Mouse (Mus musculus) stomach, postnatal 0 days (tissue): ENCODE data around the gene Wipi1. TPM values are rescaled to one million over a fixed set of nuclear protein-coding genes. Genes with fewer than 3 reads are reported as not detected.
"Not testable (repeated sequence)": the region's sequence is repeated elsewhere in the genome, so short reads cannot be mapped to it uniquely, and the experiment has no call there.

ENCODE experiments used
- ATAC-seq: fragments of 200-750 bp; cut with Nextera tagmentation; 2 replicates; pipeline ENCODE4 v1.8.0; 2017; ENCODE audit not compliant: low FRiP score, low TSS enrichment
- DNase-seq: peaks from one replicate; pipeline ENCODE4 v3.0.0-alpha.2; 2016; ENCODE audit warnings: low spot score
- H3K27ac ChIP-seq: fragments of 300-500 bp; sonication (generic); replicated peaks from 2 replicates; pipeline ENCODE4 v1.5.1; 2014; ENCODE audit warnings: mild to moderate bottlenecking, control low read depth
- H3K27me3 ChIP-seq: fragments of 300-500 bp; sonication (generic); 2 replicates; pipeline ENCODE4 v1.6.1; 2014; ENCODE audit warnings: low read length; ENCODE audit not compliant: control insufficient read depth, insufficient read depth
- H3K36me3 ChIP-seq: fragments of 300-500 bp; sonication (generic); 2 replicates; pipeline ENCODE4 v1.6.1; 2014; ENCODE audit warnings: low read length, mixed read lengths; ENCODE audit not compliant: control insufficient read depth, insufficient read depth
- H3K4me1 ChIP-seq: fragments of 300-500 bp; sonication (generic); replicated peaks from 2 replicates; pipeline ENCODE4 v1.6.1; 2014; ENCODE audit warnings: antibody characterized with exemption; ENCODE audit not compliant: control insufficient read depth, insufficient read depth
- H3K4me2 ChIP-seq: fragments of 300-500 bp; sonication (generic); replicated peaks from 2 replicates; pipeline ENCODE4 v1.6.1; 2014; ENCODE audit warnings: low read depth, mild to moderate bottlenecking, control low read depth, moderate library complexity
- H3K4me3 ChIP-seq: fragments of 300-500 bp; sonication (generic); 2 replicates; pipeline ENCODE4 v1.5.1; 2014; ENCODE audit warnings: low read depth, low read length, control low read depth
- H3K9ac ChIP-seq: fragments of 300-500 bp; sonication (generic); 2 replicates; pipeline ENCODE4 v1.6.1; 2014; ENCODE audit warnings: mild to moderate bottlenecking, low read length, control low read depth, mixed read lengths
- H3K9me3 ChIP-seq: fragments of 300-500 bp; sonication (generic); 2 replicates; pipeline ENCODE4 v1.6.1; 2016; ENCODE audit warnings: low read length; ENCODE audit not compliant: control insufficient read depth
- CTCF ChIP-seq: IDR thresholded peaks from 2 replicates; pipeline ENCODE4 v1.5.1; 2016; ENCODE audit warnings: antibody characterized with exemption, low read depth, mild to moderate bottlenecking, moderate library complexity
- EP300 ChIP-seq: optimal IDR thresholded peaks from 2 replicates; pipeline ENCODE3; 2016; ENCODE audit warnings: antibody characterized with exemption
- WGBS: fragments of 180-500 bp; shearing (Covaris S2); extraction: QIAGEN DNeasy Blood & Tissue Kit; methylation state at CpG from one replicate; pipeline ENCODE4 v1.1.7; 2014; 5-methylcytosine and 5-hydroxymethylcytosine counted together
- polyA plus RNA-seq: library from polyadenylated mRNA; unstranded; fragments of >200 nt; fragmentation: Nextera tagmentation; extraction: Ambion mirVana; gene quantifications from 2 replicates; pipeline ENCODE4 v1.2.1, GENCODE M21; 2015

Gene Wipi1
- polyA plus RNA-seq, 1 experiment from 2014 or later: 40.5 TPM

GRCm38 (mm10) chr11:109623238-109623637 is 11.5 kb upstream of the Wipi1 start:
- 73% methylated on average over 7 of the region's 7 CpGs for WGBS
- no peak for DNase-seq
- no peaks in the 10 kb centered on the region for H3K36me3 ChIP-seq

DNA sequence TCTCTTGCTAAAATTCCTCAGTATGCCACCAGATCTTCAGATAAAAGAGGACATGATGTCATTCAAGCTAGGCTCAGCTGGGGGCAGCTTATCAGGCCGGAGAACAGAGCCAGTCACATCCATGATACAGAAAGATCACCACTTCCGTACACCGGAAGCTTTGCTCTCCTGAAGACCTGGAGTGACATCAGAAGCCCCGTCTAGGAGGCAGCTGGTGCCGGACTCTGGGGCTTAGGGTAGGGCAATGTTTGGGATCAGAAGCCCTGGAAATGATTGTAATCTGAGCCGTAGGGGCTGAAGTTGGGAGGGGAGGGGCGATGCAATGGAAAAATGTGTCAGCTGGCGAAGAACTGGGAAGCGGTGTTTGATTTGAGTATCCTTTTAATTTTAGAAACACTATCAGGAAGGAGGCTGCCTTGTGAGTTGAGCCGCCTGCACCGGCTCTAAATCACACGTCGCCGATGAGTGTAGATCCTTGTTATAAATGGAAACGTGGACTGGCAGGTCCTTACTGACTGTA is 10.8 kb upstream of the Wipi1 start:
- Histone ChIP-seq H3K4me2 (peak overlapping the region; percentile 47), H3K4me1 (peaks cover 2% of the 10 kb centered on the region; the same call in 1 of the 2 replicates), H3K9me3 (no peaks in the 10 kb centered on the region), H3K9ac (peak overlapping the region; percentile 45), H3K4me3 (peak overlapping the region; percentile 17; the same call in 1 of the 2 replicates), H3K27ac (no peak overlapping the region), H3K27me3 (no peaks in the 10 kb centered on the region), H3K36me3 (no peaks in the 10 kb centered on the region)
- ATAC-seq: 0 out of 2 replicates have a peak, but pooled peaks have one; percentile 44
- no peak for DNase-seq
- no peak for TF ChIP-seq CTCF
- no peak for TF ChIP-seq EP300
- WGBS: 14% methylated on average over 15 of the region's 15 CpGs

More at GRCm38 (mm10) chr11:109623238-109623637, 11.5 kb upstream of the Wipi1 start:
- Histone ChIP-seq H3K4me2 (no peak overlapping the region), H3K9ac (no peak overlapping the region), H3K27ac (no peak overlapping the region), H3K9me3 (no peaks in the 10 kb centered on the region), H3K27me3 (no peaks in the 10 kb centered on the region), H3K4me3 (no peak overlapping the region), H3K4me1 (peaks cover 2% of the 10 kb centered on the region; the same call in 1 of the 2 replicates)
- no peak for TF ChIP-seq EP300
- no peak for ATAC-seq

- no peak overlapping the region for H3K9ac ChIP-seq
- ATAC-seq (no peak), DNase-seq (peak; percentile 63)
- H3K36me3 ChIP-seq: no peaks in the 10 kb centered on the region
- TF ChIP-seq CTCF (peak; percentile 88), EP300 (no peak)
- 12% methylated on average over 2 of the region's 2 CpGs for WGBS
- H3K9me3 ChIP-seq: no peaks in the 10 kb centered on the region
- H3K27me3 ChIP-seq: no peaks in the 10 kb centered on the region
- no peak overlapping the region for H3K4me2 ChIP-seq
- no peak overlapping the region for H3K4me3 ChIP-seq
- H3K4me1 ChIP-seq: peaks cover 2% of the 10 kb centered on the region; the same call in 1 of the 2 replicates
- no peak overlapping the region for H3K27ac ChIP-seq
Measured at GRCm38 (mm10) chr11:109621183-109621582, 9.4 kb upstream of the Wipi1 start.

DNA sequence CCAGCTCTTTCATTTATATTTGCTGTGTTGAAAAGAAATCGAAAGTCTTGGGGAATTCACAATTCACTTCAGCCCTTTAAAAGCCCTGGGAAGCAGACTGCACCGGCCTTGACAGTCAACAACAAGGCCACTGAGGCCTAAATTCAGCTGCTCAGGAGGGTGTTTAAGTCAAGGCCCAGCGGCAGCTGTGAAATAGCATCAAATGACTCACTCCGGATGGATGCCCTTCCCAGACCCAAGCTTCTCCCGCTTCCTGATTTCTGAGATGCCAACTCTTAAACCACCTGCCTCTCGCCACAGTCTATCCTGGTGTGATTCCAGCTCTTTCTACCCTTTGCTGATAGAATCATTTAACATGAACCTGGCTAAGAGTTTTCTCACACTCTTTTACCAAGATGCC is 8.6 kb upstream of the Wipi1 start:
- H3K9me3 ChIP-seq: no peaks in the 10 kb centered on the region
- H3K36me3 ChIP-seq: no peaks in the 10 kb centered on the region
- ATAC-seq: no peak
- H3K27ac ChIP-seq: no peak overlapping the region
- DNase-seq: no peak
- H3K27me3 ChIP-seq: no peaks in the 10 kb centered on the region
- H3K4me3 ChIP-seq: no peak overlapping the region
- no peak overlapping the region for H3K9ac ChIP-seq
- no peak for TF ChIP-seq CTCF
- TF ChIP-seq EP300: no peak
- 83% methylated on average over 6 of the region's 6 CpGs for WGBS
- no peak overlapping the region for H3K4me2 ChIP-seq
- H3K4me1 ChIP-seq: peaks cover 2% of the 10 kb centered on the region; the same call in 1 of the 2 replicates

DNA sequence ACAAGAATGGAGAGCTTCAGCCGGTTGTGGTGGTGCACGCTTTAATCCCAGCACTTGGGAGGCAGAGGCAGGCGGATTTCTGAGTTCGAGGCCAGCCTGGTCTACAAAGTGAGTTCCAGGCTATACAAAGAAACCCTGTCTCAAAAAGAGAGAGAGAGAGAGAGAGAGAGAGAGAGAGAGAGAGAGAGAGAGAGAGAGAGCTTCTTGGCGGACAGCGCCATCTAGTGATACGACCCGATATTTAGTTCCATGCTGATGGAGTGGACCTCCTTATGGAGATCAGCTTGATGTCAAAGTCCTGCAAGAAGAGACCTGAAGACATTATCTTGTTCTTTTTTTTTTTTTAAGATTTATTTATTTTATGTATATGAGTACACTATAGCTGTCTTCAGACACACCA is 7.3 kb upstream of the Wipi1 start:
- not testable (repeated sequence) for H3K9me3 ChIP-seq, H3K27me3 ChIP-seq, H3K4me1 ChIP-seq, H3K27ac ChIP-seq, ATAC-seq, H3K9ac ChIP-seq, H3K4me3 ChIP-seq, H3K36me3 ChIP-seq, H3K4me2 ChIP-seq
- WGBS: 34% methylated on average over 8 of the region's 8 CpGs
- peak; percentile 79 for TF ChIP-seq CTCF
- DNase-seq: peak; percentile 70

DNA sequence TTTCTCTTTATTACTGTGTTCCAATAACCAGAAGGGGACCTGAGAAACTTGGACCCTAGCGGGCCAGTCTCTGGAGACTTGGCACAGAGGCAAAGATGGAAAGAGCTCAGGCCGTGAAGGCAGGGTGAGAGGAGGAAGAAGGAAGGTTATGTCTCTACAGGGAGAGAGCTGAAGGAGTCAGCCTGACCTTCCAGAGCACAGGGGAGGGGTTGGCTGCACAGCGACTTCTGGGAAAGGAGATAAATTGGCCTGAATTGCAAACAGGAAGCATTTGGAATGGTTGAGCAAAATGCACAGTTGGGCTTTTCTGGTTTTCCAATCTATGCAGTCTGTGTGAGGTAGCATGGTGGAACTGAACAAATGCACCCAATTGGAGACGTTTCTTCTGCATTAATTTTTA is 5.0 kb upstream of the Wipi1 start:
- Histone ChIP-seq H3K27me3 (no peaks in the 10 kb centered on the region), H3K9ac (no peak overlapping the region), H3K4me1 (no peaks in the 10 kb centered on the region), H3K4me3 (no peak overlapping the region), H3K36me3 (no peaks in the 10 kb centered on the region), H3K9me3 (no peaks in the 10 kb centered on the region), H3K4me2 (no peak overlapping the region), H3K27ac (peak overlapping the region; percentile 35; the same call in 1 of the 2 replicates)
- TF ChIP-seq EP300 (no peak), CTCF (no peak)
- peak; percentile 46 for DNase-seq
- 49% methylated on average over 4 of the region's 4 CpGs for WGBS
- ATAC-seq: no peak
